Mouse (Mus musculus) bone marrow macrophage, adult 2 months (primary cell): ENCODE measurements around the gene Zswim3. TPM values are rescaled to one million over a fixed set of nuclear protein-coding genes. Genes with fewer than 3 reads are reported as not detected.

Experiments
- H3K27ac ChIP-seq: 2 replicates; pipeline ENCODE4 v1.5.1; 2012; ENCODE audit warnings: low read depth, low read length; ENCODE audit not compliant: insufficient read depth
- H3K4me1 ChIP-seq: 2 replicates; pipeline ENCODE4 v1.6.1; 2012; ENCODE audit warnings: low read length; ENCODE audit not compliant: control insufficient read depth, insufficient read depth
- H3K4me3 ChIP-seq: 2 replicates; pipeline ENCODE4 v1.5.1; 2012; ENCODE audit warnings: mild to moderate bottlenecking, low read length, moderate library complexity; ENCODE audit not compliant: insufficient read depth
- CTCF ChIP-seq: IDR thresholded peaks from 2 replicates; pipeline ENCODE4 v1.5.1; 2012; ENCODE audit warnings: low read depth, mild to moderate bottlenecking, low read length, moderate library complexity
- POLR2A ChIP-seq: IDR thresholded peaks from 2 replicates; pipeline ENCODE4 v1.6.1; 2012; ENCODE audit warnings: mild to moderate bottlenecking, low read depth, low read length, borderline replicate concordance
- polyA plus RNA-seq: library from polyadenylated mRNA; stranded (reverse); fragments of >200 nt; gene quantifications from 2 replicates; pipeline ENCODE4 v1.2.4, GENCODE M21; 2012; ENCODE audit not compliant: missing spikeins, insufficient read depth, insufficient read length

The Zswim3 gene
- polyA plus RNA-seq, 1 experiment, result 5.0 TPM

GRCm38 (mm10) chr2:164769258-164770037 lies 35.5 kb upstream of the Zswim3 start, which contains the start of gene Ube2c:
Gene Ube2c, plus strand, starts transcription at chr2:164769898.
- no peak for TF ChIP-seq CTCF
- TF ChIP-seq POLR2A, result no peak
- peak within 1 kb of the TSS; percentile 48 for H3K27ac ChIP-seq
- peaks cover 14% of the 10 kb centered on the region for H3K4me1 ChIP-seq
- H3K4me3 ChIP-seq, result peak within 1 kb of the TSS; percentile 81

DNA sequence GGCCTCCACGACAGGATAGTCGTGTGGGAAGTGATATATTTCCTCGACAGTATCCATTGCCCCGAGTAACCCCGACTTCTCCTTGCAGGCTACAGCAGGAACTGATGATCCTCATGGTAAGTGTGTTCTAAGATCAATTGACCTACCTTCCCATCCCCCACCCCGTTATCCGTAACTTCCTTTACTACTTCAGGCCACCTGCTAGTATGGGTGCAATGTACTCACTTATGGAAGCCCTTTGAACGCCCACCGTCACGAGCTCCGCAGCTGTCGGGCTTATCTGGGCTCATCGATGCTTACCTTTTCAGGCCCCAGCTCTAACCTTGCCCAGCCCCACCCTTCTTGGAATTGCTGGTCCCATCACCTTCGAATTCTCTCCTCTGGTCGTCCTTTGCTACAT lies 34.6 kb upstream of the Zswim3 start:
- H3K27ac ChIP-seq, result peak overlapping the region; percentile 18
- TF ChIP-seq POLR2A (no peak), CTCF (no peak)
- H3K4me1 ChIP-seq, result peaks cover 11% of the 10 kb centered on the region
- peak overlapping the region; percentile 78 for H3K4me3 ChIP-seq

DNA sequence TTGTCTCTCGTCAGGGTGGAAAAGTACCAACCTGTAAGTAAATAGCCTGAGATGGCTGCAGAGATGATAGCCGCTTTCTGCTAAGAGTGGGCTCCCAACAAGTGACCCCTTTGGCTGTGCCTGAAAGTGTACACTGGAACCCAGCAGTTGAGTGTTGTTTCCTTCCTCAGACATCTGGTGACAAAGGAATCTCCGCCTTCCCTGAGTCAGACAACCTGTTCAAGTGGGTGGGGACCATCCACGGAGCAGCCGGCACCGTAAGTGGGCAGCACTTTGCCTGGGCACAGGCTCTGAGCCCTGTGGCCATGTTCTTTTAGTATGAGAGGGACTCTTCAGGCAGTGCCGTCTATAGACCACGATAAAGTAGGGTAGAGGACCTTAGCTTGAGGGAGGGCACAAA lies 33.8 kb upstream of the Zswim3 start:
- Histone ChIP-seq H3K27ac (no peak overlapping the region), H3K4me1 (peaks cover 11% of the 10 kb centered on the region), H3K4me3 (peak overlapping the region; percentile 78)
- TF ChIP-seq POLR2A (no peak), CTCF (no peak)

DNA sequence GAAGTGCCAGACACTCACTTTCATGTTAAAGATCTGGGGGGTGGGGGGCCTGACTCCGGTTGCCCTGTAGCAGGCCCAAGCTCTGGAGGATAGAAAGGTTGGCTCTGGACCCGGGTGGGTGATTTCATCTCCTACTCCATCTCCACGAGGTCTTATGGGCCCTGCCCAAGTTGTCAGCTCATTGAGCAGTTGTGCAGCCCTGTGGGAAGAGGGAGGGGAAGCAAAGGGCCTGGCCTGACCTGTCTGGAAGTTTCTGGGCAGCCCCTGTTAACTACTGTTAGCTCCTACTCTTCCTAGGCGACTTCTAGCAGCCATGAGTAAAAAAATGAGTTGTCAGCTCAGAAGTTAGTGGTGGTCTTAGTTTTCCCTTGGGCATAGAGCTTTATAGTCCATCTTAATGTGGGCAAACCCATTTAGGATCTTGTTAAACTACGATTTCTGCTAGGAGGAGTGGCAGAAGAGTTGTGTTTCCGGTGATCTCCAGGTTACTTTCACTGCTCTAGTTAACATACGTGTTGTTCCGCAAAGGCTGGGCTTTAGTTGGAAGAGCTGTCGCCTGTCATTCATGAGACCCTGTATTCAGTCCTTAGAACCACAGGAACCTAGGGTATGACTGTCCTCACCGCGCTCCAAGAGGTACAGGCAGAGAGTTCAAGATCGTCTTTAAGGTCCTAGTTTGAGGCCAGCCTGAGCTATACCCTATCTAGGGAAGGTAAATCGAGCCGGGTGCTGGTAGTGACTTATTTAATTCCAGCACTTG lies 31.5 kb upstream of the Zswim3 start:
- Histone ChIP-seq H3K27ac (no peak overlapping the region), H3K4me3 (no peak overlapping the region), H3K4me1 (peaks cover 11% of the 10 kb centered on the region)
- TF ChIP-seq POLR2A (no peak), CTCF (no peak)

DNA sequence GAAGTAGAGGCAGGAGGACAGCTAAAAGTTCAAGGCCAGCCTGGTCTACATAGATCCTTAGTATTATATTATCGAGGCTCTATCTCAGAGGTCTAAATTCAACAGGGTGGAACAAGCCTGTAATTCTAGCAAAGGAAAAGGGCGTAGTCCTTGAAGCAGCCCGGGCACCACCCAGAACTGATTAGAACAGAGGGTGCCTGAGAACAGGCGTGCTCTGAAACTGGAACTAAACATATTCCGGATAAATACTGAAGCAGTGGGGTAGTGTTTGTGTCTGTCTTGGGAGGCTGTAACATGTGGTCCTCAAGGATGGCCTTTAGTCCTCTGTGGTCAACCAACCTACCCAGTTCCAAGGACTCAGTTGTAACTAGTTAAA lies 30.9 kb upstream of the Zswim3 start:
- TF ChIP-seq CTCF, result no peak
- no peak for TF ChIP-seq POLR2A
- Histone ChIP-seq H3K4me1 (peaks cover 11% of the 10 kb centered on the region), H3K27ac (no peak overlapping the region), H3K4me3 (no peak overlapping the region)

DNA sequence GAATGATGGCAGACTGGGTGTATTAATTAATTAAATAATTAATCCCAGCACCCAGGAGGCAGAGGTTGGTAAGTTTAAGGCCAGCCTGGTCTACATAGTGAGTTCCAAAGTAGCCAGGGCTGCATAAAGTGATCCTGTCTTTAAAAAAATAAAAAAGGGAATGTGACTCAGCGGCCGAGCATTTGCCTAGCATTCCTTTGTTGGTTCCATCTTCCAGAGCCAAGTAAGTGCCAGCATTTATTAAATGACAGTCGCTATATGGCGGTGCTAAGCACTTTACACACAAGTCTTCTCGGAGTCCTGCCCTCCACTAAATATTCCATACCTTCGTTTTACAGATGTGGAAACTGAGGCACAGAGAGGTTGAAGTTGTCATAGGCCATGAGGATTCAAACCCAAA lies 28.8 kb upstream of the Zswim3 start:
- no peak overlapping the region for H3K4me3 ChIP-seq
- no peak for TF ChIP-seq POLR2A
- no peak overlapping the region for H3K27ac ChIP-seq
- H3K4me1 ChIP-seq, result peaks cover 3% of the 10 kb centered on the region; the same call in 1 of the 2 replicates

DNA sequence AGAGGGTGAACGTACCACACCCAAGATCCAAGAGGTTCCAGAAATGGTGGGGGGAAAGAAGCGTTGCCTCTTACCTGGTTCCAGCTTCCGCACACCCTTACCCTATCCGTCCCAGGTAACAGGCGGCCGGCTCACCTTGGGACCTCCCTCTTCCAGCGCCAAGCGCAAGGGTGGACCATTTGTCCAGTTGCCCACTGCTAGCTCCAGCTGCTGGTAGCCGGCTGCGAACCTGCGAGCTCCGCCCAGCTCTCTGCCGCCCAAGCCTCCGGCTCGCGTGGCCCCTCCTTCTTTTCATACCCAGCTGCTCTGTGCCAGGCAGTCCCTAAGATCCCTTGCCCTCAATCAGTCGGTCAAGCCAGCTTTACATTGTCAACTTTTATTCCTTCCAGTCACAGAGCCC lies 28.1 kb upstream of the Zswim3 start:
- no peak overlapping the region for H3K4me3 ChIP-seq
- no peaks in the 10 kb centered on the region for H3K4me1 ChIP-seq
- H3K27ac ChIP-seq, result no peak overlapping the region
- TF ChIP-seq POLR2A, result no peak
- no peak for TF ChIP-seq CTCF

GRCm38 (mm10) chr2:164777246-164778014 lies 27.5 kb upstream of the Zswim3 start:
- H3K27ac ChIP-seq, result no peak overlapping the region
- H3K4me3 ChIP-seq, result no peak overlapping the region
- H3K4me1 ChIP-seq, result no peaks in the 10 kb centered on the region
- TF ChIP-seq CTCF, result no peak
- no peak for TF ChIP-seq POLR2A

DNA sequence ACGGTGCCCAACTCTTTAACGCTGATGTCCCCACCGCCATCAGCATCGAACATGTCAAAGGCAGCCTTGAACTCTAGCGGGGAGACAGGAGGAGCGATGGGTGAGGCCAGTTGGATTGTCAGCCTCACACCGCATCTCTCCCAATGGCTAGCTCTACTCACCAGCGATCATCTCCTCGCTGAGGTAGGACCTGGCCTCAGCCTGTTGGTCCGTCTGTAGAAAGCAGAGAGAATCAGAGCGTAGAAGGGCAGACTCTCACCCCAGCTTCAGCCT lies 26.9 kb upstream of the Zswim3 start:
- no peaks in the 10 kb centered on the region for H3K4me1 ChIP-seq
- TF ChIP-seq POLR2A (no peak), CTCF (no peak)
- no peak overlapping the region for H3K27ac ChIP-seq

GRCm38 (mm10) chr2:164778809-164779208 lies 26.1 kb upstream of the Zswim3 start:
- H3K4me1 ChIP-seq, result no peaks in the 10 kb centered on the region
- H3K4me3 ChIP-seq, result no peak overlapping the region
- no peak for TF ChIP-seq POLR2A
- no peak for TF ChIP-seq CTCF
- no peak overlapping the region for H3K27ac ChIP-seq

More for the DNA sequence above, 26.9 kb upstream of the Zswim3 start:
- no peak overlapping the region for H3K4me3 ChIP-seq
